Comparison of ENCODE assay signal across 12 mouse cellular contexts in genomic region chr7:29981455-29981854, GRCm38 (mm10). TPM values are rescaled to one million over a fixed set of nuclear protein-coding genes. Genes with fewer than 3 reads are reported as not detected.
DNase-seq lines count a peak whose midpoint lies in the region; ATAC-seq and TF ChIP-seq lines count a peak whose summit lies in the region.
"Had no signal": no experiment of that assay in that cellular context is flagged by ENCODE, and none has a peak within 500 bp of the region (broad histone marks: within the 10 kb centered on the region; RNA-seq: fewer than 3 reads in every experiment).

No protein-coding gene starts in this region.

- H3K4me3 ChIP-seq in kidney, embryonic 15.5 days (replicated peaks), result no peak overlapping the region
- no peak overlapping the region for H3K4me3 ChIP-seq in thymus, adult 2 months (ENCODE audit: control insufficient read depth, insufficient read depth, low read length)
- H3K4me3 ChIP-seq: embryonic facial prominence, embryonic 12.5 days had no signal

- WGBS in kidney, embryonic 15.5 days, result 49% methylated on average over 5 of the region's 5 CpGs
- WGBS in thymus, adult 2 months, result 68% methylated on average over 5 of the region's 5 CpGs

- H3K4me2 ChIP-seq in kidney, embryonic 15.5 days, result 0 out of 2 replicates have a peak overlapping the region, but pooled peaks have one; percentile 14
- H3K4me2 ChIP-seq: embryonic facial prominence, embryonic 12.5 days had no signal

- no peaks in the 10 kb centered on the region for H3K27me3 ChIP-seq in kidney, embryonic 15.5 days
- no peaks in the 10 kb centered on the region for H3K27me3 ChIP-seq in thymus, adult 2 months (ENCODE audit: control insufficient read depth, insufficient read depth, low read length)
- H3K27me3 ChIP-seq: embryonic facial prominence, embryonic 12.5 days had no signal

- peak; percentile 25 to 27 for DNase-seq in cerebellum, postnatal 10 days
- DNase-seq in cerebellum, adult 11-12 months, result no peak
- no peak for DNase-seq in kidney, adult 8-10 months
- peak; percentile 13 for DNase-seq in thymus, adult 2 months
- DNase-seq in thymus, postnatal 0 days (ENCODE audit: low spot score), result no peak
- peak; percentile 6 to 12 for DNase-seq in thymus, postnatal 36 days
- DNase-seq in yolk sac, embryonic 10.5 days (ENCODE audit: low spot score), result no peak
- DNase-seq: cerebellum, adult 18-20 months; lung, postnatal 14 days had no signal

- no peak overlapping the region for H3K9ac ChIP-seq in kidney, embryonic 15.5 days
- H3K9ac ChIP-seq: embryonic facial prominence, embryonic 12.5 days had no signal

- no peak for ATAC-seq in kidney, embryonic 15.5 days (replicated peaks; ENCODE audit: low FRiP score)
- ATAC-seq: forebrain, embryonic 16.5 days had no signal

- TF ChIP-seq POLR2A in thymus, adult 2 months (IDR thresholded peaks at IDR 0.05; ENCODE audit: control insufficient read depth, extremely low read depth, insufficient read depth, low read length, poor library complexity), result no peak

- H3K27ac ChIP-seq in kidney, embryonic 15.5 days, result no peak overlapping the region
- no peak overlapping the region for H3K27ac ChIP-seq in thymus, adult 2 months (ENCODE audit: control insufficient read depth, insufficient read depth, low read length)
- H3K27ac ChIP-seq: embryonic facial prominence, embryonic 12.5 days had no signal

- peaks cover 11% of the 10 kb centered on the region for H3K36me3 ChIP-seq in kidney, embryonic 15.5 days
- no peaks in the 10 kb centered on the region for H3K36me3 ChIP-seq in thymus, adult 2 months (ENCODE audit: control insufficient read depth, insufficient read depth, low read length)

- TF ChIP-seq CTCF in thymus, adult 2 months (IDR thresholded peaks at IDR 0.05; ENCODE audit: borderline replicate concordance, control insufficient read depth, extremely low read depth, insufficient read depth, low read length, poor library complexity), result no peak

- H3K4me1 ChIP-seq in kidney, embryonic 15.5 days, result peaks cover 31% of the 10 kb centered on the region
- H3K4me1 ChIP-seq in thymus, adult 2 months (replicated peaks; ENCODE audit: control insufficient read depth, insufficient read depth, low read length), result peaks cover 7% of the 10 kb centered on the region; the same call in 1 of the 2 replicates

- no peaks in the 10 kb centered on the region for H3K9me3 ChIP-seq in kidney, embryonic 15.5 days (replicated peaks)
- H3K9me3 ChIP-seq: embryonic facial prominence, embryonic 12.5 days had no signal

RNA-seq across cellular contexts. Expression of gene Zfp568, which starts 2.3 kb away (rescaled TPM):
- 17.7 and 19.5 TPM in 2 replicates for polyA plus RNA-seq in kidney, embryonic 15.5 days (2015; fragmentation: Nextera tagmentation; extraction: Ambion mirVana)
- polyA plus RNA-seq in thymus, adult 2 months (2012; rRNA removed), result 4.4 and 4.6 TPM in 2 replicates
- polyA plus RNA-seq in thymus, postnatal 0 days (2015; fragmentation: Nextera tagmentation; extraction: Ambion mirVana), result 3.1 and 4.2 TPM in 2 replicates

RNA-seq across cellular contexts. Expression of gene Zfp74, which starts 27.6 kb away (rescaled TPM):
- 12.0 and 12.2 TPM in 2 replicates for polyA plus RNA-seq in kidney, embryonic 15.5 days (2015; fragmentation: Nextera tagmentation; extraction: Ambion mirVana)
- polyA plus RNA-seq in thymus, adult 2 months (2012; rRNA removed), result 11.8 and 12.3 TPM in 2 replicates
- 6.8 and 9.2 TPM in 2 replicates for polyA plus RNA-seq in thymus, postnatal 0 days (2015; fragmentation: Nextera tagmentation; extraction: Ambion mirVana)

Comparison
In these comparisons a context has a peak if more than half of its experiments do, and no peak if none do; other contexts are left out.
1. DNase-seq: peak in cerebellum, postnatal 10 days (2 of 2), thymus, adult 2 months (single experiment) and thymus, postnatal 36 days (2 of 2); none in cerebellum, adult 11-12 months (single experiment), kidney, adult 8-10 months (0 of 2), thymus, postnatal 0 days (single experiment) and yolk sac, embryonic 10.5 days (single experiment).